Mouse (Mus musculus): Measurements from ENCODE around the gene Fam71b.

Gene Fam71b

DNA sequence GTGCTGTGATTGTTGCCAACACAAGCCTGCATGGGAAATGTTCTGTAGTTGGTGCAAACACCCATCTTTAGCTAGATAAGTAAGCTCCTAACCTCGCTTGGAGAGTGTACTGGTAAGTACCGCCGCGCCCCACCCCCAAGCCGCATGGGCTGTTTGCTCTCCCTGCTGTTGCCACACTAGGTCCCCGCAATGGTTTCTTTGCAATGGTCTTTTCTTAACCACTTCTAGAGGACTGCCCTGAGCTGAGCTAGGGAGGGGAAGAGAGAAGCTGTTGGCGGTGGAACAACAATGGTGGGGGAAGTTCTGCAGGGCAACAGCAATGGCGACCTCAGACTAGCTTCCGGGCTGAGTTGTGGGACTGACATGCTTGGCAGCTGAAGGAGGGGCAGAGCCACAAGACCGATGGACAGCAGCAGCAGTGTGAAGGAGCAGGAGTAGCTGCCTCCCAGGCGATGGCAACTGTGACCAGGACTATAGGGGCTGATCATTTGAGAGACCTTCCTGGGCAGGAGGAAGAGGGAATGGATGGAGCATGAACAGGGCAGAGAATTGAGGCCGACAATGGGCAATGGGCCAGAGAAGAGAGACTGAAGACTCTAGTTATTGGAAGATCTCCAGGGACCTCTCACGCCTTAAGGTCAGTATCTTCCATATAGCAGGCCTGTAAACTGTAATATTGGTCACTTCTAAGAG is at the start of gene Fam71b:
Gene Fam71b (plus strand): TSS at position 393 of the 693 bp plus-strand sequence.
- no peak for DNase-seq

- no peak for DNase-seq
These were observed 48.6 kb upstream of the Fam71b start for GRCm38 (mm10) chr11:46347756-46348155.

DNA sequence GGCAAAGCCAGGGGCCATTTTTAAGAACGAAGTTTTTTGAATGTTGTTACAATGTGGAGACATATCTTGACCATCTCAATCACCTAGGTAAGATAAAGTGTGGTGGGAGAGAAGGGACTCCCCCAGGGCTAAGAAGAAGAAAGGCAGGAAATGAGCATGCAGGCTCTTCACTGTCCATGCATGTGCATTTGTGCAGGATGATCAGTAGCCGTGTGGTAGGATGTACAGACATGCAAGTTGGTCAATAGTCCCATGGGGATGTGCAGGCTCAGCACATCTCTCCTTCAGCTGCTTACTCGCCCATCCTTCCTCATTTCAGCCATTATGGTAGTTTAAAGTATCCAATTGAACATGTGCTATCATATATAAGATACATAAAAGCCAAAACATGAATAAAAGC is 47.9 kb upstream of the Fam71b start:
- no peak for DNase-seq

GRCm38 (mm10) chr11:46349681-46350410 is 46.5 kb upstream of the Fam71b start:
- DNase-seq = no peak

DNA sequence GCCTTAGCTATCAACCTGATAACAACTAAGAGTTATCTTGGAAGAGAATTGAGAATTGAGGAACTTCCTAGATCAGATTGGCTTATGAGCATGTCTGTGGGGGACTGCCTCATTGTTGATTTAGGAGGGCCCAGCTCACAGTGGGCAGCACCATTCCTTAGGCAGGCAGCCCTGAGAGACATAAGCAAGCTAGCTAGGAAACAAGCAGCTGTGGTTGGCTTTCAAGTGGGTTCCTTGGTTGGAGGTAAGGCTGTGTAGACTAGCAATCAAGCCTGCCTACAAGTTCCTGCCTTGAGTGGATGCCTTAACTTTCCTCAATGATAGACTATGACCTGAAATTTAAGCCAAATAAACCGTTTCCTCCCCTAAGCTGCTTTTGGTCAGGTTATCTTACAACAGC is 38.0 kb upstream of the Fam71b start:
- no peak for DNase-seq

DNA sequence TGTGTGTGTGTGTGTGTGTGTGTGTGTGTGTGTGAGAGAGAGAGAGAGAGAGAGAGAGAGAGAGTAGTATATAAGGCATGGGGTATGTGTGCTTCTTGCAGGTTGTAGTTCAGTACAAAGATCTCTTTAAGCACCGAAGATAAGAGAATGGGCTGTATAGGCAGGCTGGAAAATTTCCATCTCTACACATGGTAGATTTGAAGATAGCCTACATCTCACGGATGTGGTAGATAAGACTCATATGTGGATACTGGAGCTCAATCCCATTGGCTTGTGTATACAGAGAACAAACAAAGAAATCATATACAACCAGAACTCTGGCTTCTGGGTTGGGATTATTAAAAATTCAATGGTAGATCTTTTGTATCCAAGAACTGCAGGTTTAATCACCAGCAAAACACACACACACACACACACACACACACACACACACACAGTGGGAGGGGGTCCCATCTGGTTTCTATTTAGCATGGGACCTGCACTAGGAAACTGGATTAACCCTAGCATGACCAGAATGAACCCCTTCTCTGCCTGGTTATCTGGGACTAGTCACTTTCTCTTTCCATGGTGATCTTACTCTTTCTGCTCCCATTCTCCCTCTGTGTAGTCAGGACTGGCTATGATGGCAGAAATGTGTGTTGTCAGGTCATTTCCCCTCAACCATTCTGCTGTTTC is 35.2 kb upstream of the Fam71b start:
- DNase-seq = no peak

DNA sequence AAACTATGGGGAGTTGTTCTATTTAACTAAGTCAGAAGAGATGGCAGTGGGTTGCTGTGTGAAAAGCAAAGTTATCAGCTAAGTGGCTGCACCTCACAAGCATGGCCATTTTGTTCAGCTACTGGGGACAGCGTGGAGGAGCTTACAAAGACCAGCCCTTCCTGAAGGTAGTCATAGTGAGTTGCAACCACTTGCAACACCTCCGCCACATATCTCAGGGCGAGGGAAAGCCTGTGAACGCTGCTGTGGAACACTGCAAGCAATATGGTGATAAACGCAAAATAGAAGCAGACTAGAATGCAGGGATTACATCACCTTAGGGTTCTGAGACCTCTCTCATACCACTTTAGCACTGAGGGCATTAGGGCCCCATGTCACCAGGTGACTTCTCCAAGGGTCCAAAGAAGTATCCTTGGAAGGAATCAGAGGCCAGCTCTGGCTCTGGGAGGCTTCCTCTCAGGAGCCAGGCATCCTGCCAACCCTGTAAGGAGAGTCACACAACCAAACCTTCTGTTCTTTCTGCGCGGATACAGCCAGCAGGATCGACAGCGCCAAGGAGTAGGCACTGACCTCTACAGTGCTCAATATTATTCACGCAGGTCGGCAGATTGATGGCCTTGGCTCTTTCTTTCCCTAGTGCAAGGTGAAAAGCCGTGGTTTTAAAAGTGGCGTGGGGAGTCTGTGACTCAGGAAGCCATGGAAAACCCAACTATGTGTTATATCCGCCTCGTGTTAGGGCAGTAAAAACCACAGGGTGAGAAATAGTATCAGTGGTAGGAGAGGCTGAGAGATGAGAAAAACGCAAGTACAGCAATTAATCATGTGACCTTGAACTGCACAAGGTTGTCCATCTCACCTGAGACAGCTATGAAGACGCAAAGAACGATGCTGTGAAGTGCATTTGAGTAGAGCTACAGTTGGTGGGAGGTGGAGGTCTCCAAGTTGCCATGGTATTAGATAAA is 34.0 kb upstream of the Fam71b start:
- no peak for DNase-seq

- DNase-seq = no peak
These were observed 32.5 kb upstream of the Fam71b start for GRCm38 (mm10) chr11:46363864-46364263.

GRCm38 (mm10) chr11:46365744-46366143 is 30.6 kb upstream of the Fam71b start:
- DNase-seq = no peak

DNA sequence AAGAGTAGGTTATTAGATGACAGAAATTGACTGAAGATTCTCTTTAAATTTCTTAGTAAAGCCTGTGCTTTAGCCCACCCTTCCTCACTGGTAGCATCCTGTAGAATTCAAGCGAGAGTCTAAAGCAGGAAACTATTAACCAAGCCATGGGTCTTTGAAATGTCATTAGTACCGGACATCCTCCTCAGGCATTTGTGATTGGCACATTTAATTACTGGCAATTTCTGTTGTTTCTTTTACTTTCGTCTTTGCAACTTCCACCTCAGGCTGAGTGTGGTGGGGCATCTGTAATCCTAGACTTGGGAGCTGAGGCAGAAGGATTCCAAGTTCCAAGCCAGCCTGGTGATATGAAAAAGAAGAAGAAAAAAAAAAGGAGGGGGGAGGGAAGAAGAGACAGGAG is 30.0 kb upstream of the Fam71b start:
- no peak for DNase-seq

DNA sequence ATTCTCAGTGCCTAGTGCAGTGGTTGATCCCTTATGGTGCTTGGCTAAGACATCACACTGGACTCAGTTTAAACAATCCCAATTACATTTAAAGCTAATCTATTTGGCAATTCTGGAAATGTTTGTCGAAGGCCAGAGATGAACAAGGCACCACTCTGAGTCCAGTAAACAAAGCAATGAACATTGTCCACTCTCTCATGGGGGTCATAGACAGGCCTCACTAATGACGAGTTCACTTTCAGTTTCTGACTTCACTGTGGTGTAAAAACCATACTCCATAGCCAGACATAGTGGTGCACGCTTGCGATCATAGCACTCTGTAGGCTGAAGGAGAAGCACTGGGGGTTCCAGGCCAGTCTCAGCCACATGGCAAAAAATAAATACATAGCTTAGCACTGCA is 25.9 kb upstream of the Fam71b start:
- no peak for DNase-seq

GRCm38 (mm10) chr11:46371250-46371649 is 25.1 kb upstream of the Fam71b start:
- no peak for DNase-seq

DNA sequence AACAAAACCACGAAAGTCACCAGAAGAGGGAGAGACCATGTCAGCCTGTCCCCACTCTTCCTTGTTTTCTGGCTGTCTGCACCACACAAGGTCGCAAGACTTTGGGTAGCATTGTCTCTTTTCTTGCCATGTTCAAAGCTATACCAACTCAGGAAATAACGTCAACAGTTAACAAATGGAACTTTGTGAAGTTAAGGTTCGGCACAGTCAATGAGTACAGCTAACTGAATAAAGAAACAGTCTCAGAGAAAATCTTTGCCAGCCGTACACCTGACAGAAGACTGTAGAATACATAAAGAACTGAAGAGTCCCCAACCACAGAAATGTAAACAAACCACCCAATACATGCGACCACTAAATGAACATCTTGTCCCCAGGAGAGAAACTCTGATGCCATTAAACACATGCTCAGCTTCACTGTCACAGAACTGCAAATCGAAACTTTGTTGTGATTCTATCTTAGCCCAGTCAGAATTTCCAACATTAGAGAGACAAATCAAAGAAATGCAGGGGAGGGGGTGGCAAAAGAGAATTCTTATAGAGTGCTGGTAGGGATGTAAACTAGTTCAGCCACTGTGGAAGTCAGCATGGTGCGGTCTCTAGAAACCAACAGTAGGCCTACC is 23.9 kb upstream of the Fam71b start:
- no peak for DNase-seq

- no peak for DNase-seq
These were observed 23.0 kb upstream of the Fam71b start for GRCm38 (mm10) chr11:46373071-46374030.

DNA sequence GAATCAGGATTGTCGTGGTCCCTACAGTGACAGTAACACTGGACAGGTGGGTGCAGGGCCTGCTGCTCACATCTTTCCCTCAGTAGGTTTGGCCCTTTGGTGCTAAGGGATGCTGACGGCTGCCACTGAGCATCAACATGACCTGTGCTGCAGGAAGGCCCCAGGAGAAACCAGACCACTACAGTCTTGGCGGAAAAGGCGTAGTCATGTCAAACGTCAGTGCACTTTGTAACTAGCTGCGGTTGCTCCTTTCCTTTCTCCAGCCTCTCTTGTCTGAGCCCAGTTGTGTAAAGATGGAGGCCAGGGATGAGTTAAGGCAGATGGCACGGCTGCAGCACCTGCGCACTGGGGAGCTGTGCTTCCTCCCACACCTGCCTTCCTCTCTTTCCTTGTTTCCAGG is 21.3 kb upstream of the Fam71b start:
- no peak for DNase-seq

GRCm38 (mm10) chr11:46377316-46377715 is 19.0 kb upstream of the Fam71b start:
- DNase-seq = no peak

GRCm38 (mm10) chr11:46377819-46378782 is 18.3 kb upstream of the Fam71b start:
- no peak for DNase-seq

- no peak for DNase-seq
These were observed 16.2 kb upstream of the Fam71b start for GRCm38 (mm10) chr11:46380097-46380675.

GRCm38 (mm10) chr11:46382466-46382865 is 13.9 kb upstream of the Fam71b start:
- no peak for DNase-seq
